ENCODE assay signal across 9 mouse cellular contexts in the genomic region with DNA sequence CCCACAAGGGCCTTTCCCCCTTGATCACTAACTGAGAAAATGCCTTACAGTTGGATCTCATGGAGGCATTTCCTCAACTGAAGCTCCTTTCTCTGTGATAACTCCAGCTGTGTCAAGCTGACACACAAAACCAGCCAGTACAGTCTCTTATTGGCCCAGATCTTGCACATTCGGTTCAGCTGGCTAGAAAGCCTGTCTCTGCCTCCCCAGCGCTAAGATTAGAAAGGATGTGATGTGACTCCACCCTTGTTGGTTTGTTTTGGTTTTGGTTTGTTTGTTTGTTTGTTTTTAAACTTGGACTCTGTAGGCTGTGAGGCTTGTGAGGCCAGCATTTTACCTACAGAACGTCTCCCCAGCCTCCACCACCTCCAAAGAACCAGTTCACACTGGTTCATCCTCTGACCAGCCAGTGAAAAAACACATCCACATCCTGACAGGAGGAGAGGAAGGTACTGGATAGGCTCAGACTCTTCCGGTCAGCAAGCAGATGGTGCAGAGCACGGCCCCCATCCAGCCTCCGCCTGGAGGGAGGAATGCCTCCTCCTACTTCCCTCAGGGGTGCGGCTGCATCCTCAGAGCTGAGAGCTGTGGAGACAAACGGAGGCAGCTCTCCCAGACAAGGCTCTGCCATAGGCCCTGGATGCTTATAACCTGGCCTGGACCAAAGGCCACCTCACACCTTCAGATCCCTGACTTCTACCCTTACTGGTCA. TPM values are rescaled to one million over a fixed set of nuclear protein-coding genes. Genes with fewer than 3 reads are reported as not detected.
DNase-seq lines count a peak whose midpoint lies in the region; ATAC-seq lines count a peak whose summit lies in the region.
"Had no signal": no experiment of that assay in that cellular context is flagged by ENCODE, and none has a peak within 500 bp of the region (broad histone marks: within the 10 kb centered on the region; RNA-seq: fewer than 3 reads in every experiment).

No protein-coding gene starts in this region.

- H3K9me3 ChIP-seq in heart, embryonic 11.5 days (replicated peaks; ENCODE audit: control insufficient read depth, low read length): no peaks in the 10 kb centered on the region

- peak; percentile 80 for ATAC-seq in heart, embryonic 11.5 days (replicated peaks; ENCODE audit: insufficient number of reproducible peaks, low FRiP score, low TSS enrichment)

- no peaks in the 10 kb centered on the region for H3K27me3 ChIP-seq in heart, embryonic 11.5 days (ENCODE audit: control insufficient read depth, insufficient read depth, low read length)

- H3K4me2 ChIP-seq in heart, embryonic 11.5 days: no peak overlapping the region

- no peak overlapping the region for H3K4me3 ChIP-seq in heart, embryonic 11.5 days (ENCODE audit: low read depth, low read length)
- H3K4me3 ChIP-seq: myocyte had no signal

- WGBS in heart, embryonic 11.5 days (ENCODE audit: insufficient replicate concordance): 31% methylated on average over 8 of the region's 8 CpGs

- H3K4me1 ChIP-seq in heart, embryonic 11.5 days (ENCODE audit: control insufficient read depth, insufficient read depth, low read length): 0 out of 2 replicates have a peak, but pooled peaks cover 3% of the 10 kb centered on the region

- H3K9ac ChIP-seq in heart, embryonic 11.5 days (ENCODE audit: low read depth, low read length): no peak overlapping the region

- DNase-seq in adrenal gland, postnatal 36 days: peak; percentile 24 to 46
- DNase-seq in adrenal gland, postnatal 25 days: no peak
- peak; percentile 81 for DNase-seq in MN1 (ENCODE audit: low spot score)
- peak; percentile 34 to 71 for DNase-seq in kidney, postnatal 25 days
- no peak for DNase-seq in urinary bladder, adult 18-20 months (ENCODE audit: low spot score in 2 of 2)
- DNase-seq in testis, postnatal 10 days (ENCODE audit: low spot score): no peak
- no peak for DNase-seq in natural killer cell, adult 2 months (ENCODE audit: low spot score in 2 of 2)

- peak overlapping the region; percentile 24; the same call in 1 of the 2 replicates for H3K27ac ChIP-seq in heart, embryonic 11.5 days (ENCODE audit: low read depth, low read length)

- no peaks in the 10 kb centered on the region for H3K36me3 ChIP-seq in heart, embryonic 11.5 days (ENCODE audit: control insufficient read depth, insufficient read depth, low read length)

RNA-seq across cellular contexts. Expression of a gene that starts 9.7 kb away (rescaled TPM):
- 1 to 10 TPM; 2.8 to 8.8 TPM for total RNA-seq in adrenal gland, postnatal 36 days (2021)
- total RNA-seq in adrenal gland, postnatal 25 days (2021): 4.0 and 4.2 TPM in 2 replicates
- 3.7 and 4.7 TPM in 2 replicates for polyA plus RNA-seq in heart, embryonic 11.5 days (2014; fragmentation: Nextera tagmentation; extraction: Ambion mirVana)

RNA-seq across cellular contexts. Expression of a gene that starts 43.4 kb away (rescaled TPM):
- total RNA-seq in adrenal gland, postnatal 36 days (2021): 100 to 1,000 TPM; 102 to 125 TPM
- 111 and 124 TPM in 2 replicates for total RNA-seq in adrenal gland, postnatal 25 days (2021)
- 257 and 268 TPM in 2 replicates for polyA plus RNA-seq in heart, embryonic 11.5 days (2014; fragmentation: Nextera tagmentation; extraction: Ambion mirVana)

RNA-seq across cellular contexts. Expression of a gene that starts 43.5 kb away (rescaled TPM):
- total RNA-seq in adrenal gland, postnatal 36 days (2021): 10 to 100 TPM; 27.6 to 37.2 TPM
- 18.2 and 31.1 TPM in 2 replicates for total RNA-seq in adrenal gland, postnatal 25 days (2021)
- 61.0 and 68.7 TPM in 2 replicates for polyA plus RNA-seq in heart, embryonic 11.5 days (2014; fragmentation: Nextera tagmentation; extraction: Ambion mirVana)

RNA-seq across cellular contexts. Expression of a gene that starts 59.3 kb away (rescaled TPM):
- not detected for total RNA-seq in adrenal gland, postnatal 36 days (2021)
- not detected in 2 replicates for total RNA-seq in adrenal gland, postnatal 25 days (2021)
- polyA plus RNA-seq in heart, embryonic 11.5 days (2014; fragmentation: Nextera tagmentation; extraction: Ambion mirVana): not detected in 2 replicates
- polyA plus RNA-seq: myocyte had no signal

Comparison
In these comparisons a context has a peak if more than half of its experiments do, and no peak if none do; other contexts are left out.
1. DNase-seq: peak in adrenal gland, postnatal 36 days (2 of 2), MN1 (single experiment) and kidney, postnatal 25 days (2 of 2); none in adrenal gland, postnatal 25 days (single experiment), urinary bladder, adult 18-20 months (0 of 2), testis, postnatal 10 days (single experiment) and natural killer cell, adult 2 months (0 of 2).